Comparison of ENCODE assay signal across 8 mouse cellular contexts in genomic region chr7:70365401-70365811, GRCm38 (mm10). TPM values are rescaled to one million over a fixed set of nuclear protein-coding genes. Genes with fewer than 3 reads are reported as not detected.
DNase-seq lines count a peak whose midpoint lies in the region; ATAC-seq lines count a peak whose summit lies in the region.

No protein-coding gene starts in this region.

- no peak for ATAC-seq in embryonic facial prominence, embryonic 11.5 days (replicated peaks; ENCODE audit: insufficient number of reproducible peaks, low FRiP score, low TSS enrichment, low read depth)
- no peak for ATAC-seq in hindbrain, embryonic 14.5 days (ENCODE audit: low FRiP score)
- no peak for ATAC-seq in liver, embryonic 11.5 days (replicated peaks; ENCODE audit: low FRiP score)

- H3K4me1 ChIP-seq in embryonic facial prominence, embryonic 11.5 days (ENCODE audit: control insufficient read depth, insufficient read depth, low read length): peaks cover 5% of the 10 kb centered on the region; the same call in 1 of the 2 replicates
- 0 out of 2 replicates have a peak, but pooled peaks cover 9% of the 10 kb centered on the region for H3K4me1 ChIP-seq in hindbrain, embryonic 14.5 days (replicated peaks; ENCODE audit: control insufficient read depth, insufficient read depth, low read length)
- H3K4me1 ChIP-seq in liver, embryonic 11.5 days (replicated peaks; ENCODE audit: control insufficient read depth, insufficient read depth, low read length): peaks cover 6% of the 10 kb centered on the region; the same call in 1 of the 2 replicates

- peak overlapping the region; percentile 58 for H3K9ac ChIP-seq in embryonic facial prominence, embryonic 11.5 days (replicated peaks; ENCODE audit: low read length)
- peak overlapping the region; percentile 96 for H3K9ac ChIP-seq in hindbrain, embryonic 14.5 days
- peak overlapping the region; percentile 70 for H3K9ac ChIP-seq in liver, embryonic 11.5 days (ENCODE audit: low read depth, low read length)

- H3K4me3 ChIP-seq in embryonic facial prominence, embryonic 11.5 days (ENCODE audit: low read depth, low read length): peak overlapping the region; percentile 41
- peak overlapping the region; percentile 39 for H3K4me3 ChIP-seq in hindbrain, embryonic 14.5 days (replicated peaks; ENCODE audit: low read length)
- H3K4me3 ChIP-seq in liver, embryonic 11.5 days (ENCODE audit: low read depth, low read length): peak overlapping the region; percentile 56

- H3K4me2 ChIP-seq in embryonic facial prominence, embryonic 11.5 days (ENCODE audit: low read depth, low read length): peak overlapping the region; percentile 25
- H3K4me2 ChIP-seq in hindbrain, embryonic 14.5 days (replicated peaks): peak overlapping the region; percentile 81
- H3K4me2 ChIP-seq in liver, embryonic 11.5 days: peak overlapping the region; percentile 62

- no peaks in the 10 kb centered on the region for H3K9me3 ChIP-seq in embryonic facial prominence, embryonic 11.5 days (replicated peaks; ENCODE audit: control insufficient read depth, low read length)
- no peaks in the 10 kb centered on the region for H3K9me3 ChIP-seq in hindbrain, embryonic 14.5 days (ENCODE audit: control insufficient read depth, low read length)
- H3K9me3 ChIP-seq in liver, embryonic 11.5 days (ENCODE audit: control insufficient read depth, low read length): no peaks in the 10 kb centered on the region

- under 1% methylated on average over 17 of the region's 17 CpGs for WGBS in embryonic facial prominence, embryonic 11.5 days
- WGBS in hindbrain, embryonic 14.5 days: under 1% methylated on average over 17 of the region's 17 CpGs
- 3% methylated on average over 17 of the region's 17 CpGs for WGBS in liver, embryonic 11.5 days

- H3K27me3 ChIP-seq in embryonic facial prominence, embryonic 11.5 days (ENCODE audit: control insufficient read depth, insufficient read depth, low read length): peaks cover 11% of the 10 kb centered on the region
- peaks cover 35% of the 10 kb centered on the region for H3K27me3 ChIP-seq in hindbrain, embryonic 14.5 days (ENCODE audit: control insufficient read depth, insufficient read depth, low read length)
- H3K27me3 ChIP-seq in liver, embryonic 11.5 days (replicated peaks; ENCODE audit: control insufficient read depth, insufficient read depth, low read length): peaks cover 82% of the 10 kb centered on the region

- peak overlapping the region; percentile 75 for H3K27ac ChIP-seq in embryonic facial prominence, embryonic 11.5 days (replicated peaks; ENCODE audit: low read depth, low read length)
- H3K27ac ChIP-seq in hindbrain, embryonic 14.5 days: peak overlapping the region; percentile 99
- H3K27ac ChIP-seq in liver, embryonic 11.5 days (ENCODE audit: low read depth, low read length): peak overlapping the region; percentile 89

- DNase-seq in right cerebral cortex, postnatal 10 days (ENCODE audit: low spot score in 2 of 2): peak; percentile 41 to 42
- DNase-seq in right cerebral cortex, adult 18-20 months: no peak
- DNase-seq in embryonic facial prominence, embryonic 11.5 days (ENCODE audit: low spot score): peak; percentile 65
- peak; percentile 57 for DNase-seq in hindbrain, embryonic 14.5 days (ENCODE audit: low spot score)
- DNase-seq in liver, embryonic 11.5 days (ENCODE audit: low spot score): peak; percentile 48
- DNase-seq in retina, embryonic 14.5 days (ENCODE audit: low spot score): peak; percentile 54
- DNase-seq in frontal cortex, postnatal 10 days (ENCODE audit: low spot score in 2 of 2): no peak
- DNase-seq in left cerebral cortex, adult 11 months (ENCODE audit: low spot score): no peak

- no peaks in the 10 kb centered on the region for H3K36me3 ChIP-seq in embryonic facial prominence, embryonic 11.5 days (replicated peaks; ENCODE audit: control insufficient read depth, insufficient read depth, low read depth, low read length)
- no peaks in the 10 kb centered on the region for H3K36me3 ChIP-seq in hindbrain, embryonic 14.5 days (replicated peaks; ENCODE audit: control insufficient read depth, insufficient read depth)
- no peaks in the 10 kb centered on the region for H3K36me3 ChIP-seq in liver, embryonic 11.5 days (ENCODE audit: control insufficient read depth, insufficient read depth, low read length)

RNA-seq across cellular contexts. Expression of gene Nr2f2, which starts 1.1 kb away (rescaled TPM):
- 106 and 114 TPM in 2 replicates for polyA plus RNA-seq in embryonic facial prominence, embryonic 11.5 days (2014; fragmentation: Nextera tagmentation; extraction: Ambion mirVana)
- 105 and 127 TPM in 2 replicates for polyA plus RNA-seq in hindbrain, embryonic 14.5 days (2014; fragmentation: Nextera tagmentation; extraction: Ambion mirVana)
- polyA plus RNA-seq in liver, embryonic 11.5 days (2014; fragmentation: Nextera tagmentation; extraction: Ambion mirVana): 49.6 and 49.7 TPM in 2 replicates

Comparison
In these comparisons a context has a peak if more than half of its experiments do, and no peak if none do; other contexts are left out.
1. DNase-seq: peak in right cerebral cortex, postnatal 10 days (2 of 2), embryonic facial prominence, embryonic 11.5 days (single experiment), hindbrain, embryonic 14.5 days (single experiment), liver, embryonic 11.5 days (single experiment) and retina, embryonic 14.5 days (single experiment); none in right cerebral cortex, adult 18-20 months (single experiment), frontal cortex, postnatal 10 days (0 of 2) and left cerebral cortex, adult 11 months (single experiment).
2. H3K4me2 ChIP-seq: peak in every context shown above with its lines; median percentile 81 in hindbrain, embryonic 14.5 days; 62 in liver, embryonic 11.5 days; 25 in embryonic facial prominence, embryonic 11.5 days.
3. Peak in every context shown above with its lines, with median percentiles within 50 percentile points of each other: H3K27ac ChIP-seq, H3K4me3 ChIP-seq and H3K9ac ChIP-seq.